Mouse (Mus musculus) CH12.LX (cell line): Measurements from ENCODE around the gene Coq6. TPM values are rescaled to one million over a fixed set of nuclear protein-coding genes. Genes with fewer than 3 reads are reported as not detected.

ENCODE experiments used
- DNase-seq: peaks from one replicate; pipeline ENCODE4 v3.0.0-alpha.2; 2013; ENCODE audit errors: extremely low read depth
- H3K27ac ChIP-seq: 2 replicates; pipeline ENCODE4 v1.5.1; 2012; ENCODE audit warnings: low read depth, mild to moderate bottlenecking, control low read depth, moderate library complexity; ENCODE audit not compliant: insufficient read depth
- H3K27me3 ChIP-seq: replicated peaks from 2 replicates; pipeline ENCODE3; 2012; ENCODE audit warnings: inconsistent platforms
- H3K36me3 ChIP-seq, 2 experiments: replicated peaks in 1 of 2; 2 replicates each; pipeline versions ENCODE3 to v1.6.1; 2012; ENCODE audit warnings: inconsistent platforms in 1 of 2, low read length in 1 of 2, mild to moderate bottlenecking in 1 of 2, mixed read lengths in 1 of 2, moderate library complexity in 1 of 2; ENCODE audit not compliant: control insufficient read depth in 1 of 2, insufficient read depth in 1 of 2
- H3K4me1 ChIP-seq, 2 experiments: 2 replicates each; pipeline ENCODE4 v1.6.1; 2012; ENCODE audit warnings: inconsistent platforms in 1 of 2, moderate library complexity in 1 of 2; ENCODE audit not compliant: insufficient read depth in 2 of 2, control insufficient read depth in 1 of 2
- H3K4me2 ChIP-seq: 2 replicates; pipeline ENCODE4 v1.6.1; 2012; ENCODE audit warnings: low read depth, mild to moderate bottlenecking, control low read depth; ENCODE audit not compliant: poor library complexity, insufficient read depth, severe bottlenecking
- H3K4me3 ChIP-seq, 3 experiments: fragments of 150-350 bp in 1 of 3; sonication (generic) in 1 of 3; replicated peaks in 1 of 3; 2 replicates each; pipeline versions ENCODE3 to v1.5.1; 2011 to 2012; ENCODE audit warnings: low read depth in 2 of 3, low read length in 2 of 3, mild to moderate bottlenecking in 2 of 3, moderate library complexity in 2 of 3, control low read depth in 1 of 3, improper control_type of control experiment in 1 of 3, inconsistent platforms in 1 of 3, mixed read lengths in 1 of 3; ENCODE audit not compliant: poor library complexity in 1 of 3
- H3K79me2 ChIP-seq: replicated peaks from 2 replicates; pipeline ENCODE4 v1.6.1; 2012; ENCODE audit warnings: mild to moderate bottlenecking, moderate library complexity; ENCODE audit not compliant: control insufficient read depth, poor library complexity, insufficient read depth, severe bottlenecking; ENCODE audit errors: extremely low read depth
- H3K9ac ChIP-seq: 2 replicates; pipeline ENCODE4 v1.6.1; 2012; ENCODE audit warnings: low read depth, mild to moderate bottlenecking, control low read depth, moderate library complexity; ENCODE audit not compliant: insufficient read depth
- H3K9me3 ChIP-seq: replicated peaks from 2 replicates; pipeline ENCODE3; 2012; ENCODE audit warnings: low read length, inconsistent platforms, mixed read lengths
- CHD2 ChIP-seq: IDR thresholded peaks from 2 replicates; pipeline ENCODE4 v1.6.1; 2011; ENCODE audit warnings: low read length, improper control_type of control experiment
- CTCF ChIP-seq, 2 experiments: IDR thresholded peaks in 1 of 2; conservative IDR thresholded peaks in 1 of 2; 2 replicates each; pipeline ENCODE4 v1.5.1; 2011 to 2012; ENCODE audit warnings: low read depth in 2 of 2, low read length in 2 of 2, improper control_type of control experiment in 1 of 2, inconsistent platforms in 1 of 2, mild to moderate bottlenecking in 1 of 2, moderate library complexity in 1 of 2
- E2F4 ChIP-seq: IDR thresholded peaks from 2 replicates; pipeline ENCODE4 v1.6.1; 2011; ENCODE audit warnings: low read depth, low read length, improper control_type of control experiment; ENCODE audit not compliant: insufficient replicate concordance
- ELF1 ChIP-seq: IDR thresholded peaks from 2 replicates; pipeline ENCODE4 v1.6.1; 2014; ENCODE audit warnings: low read depth, mild to moderate bottlenecking, inconsistent platforms, low read length, improper control_type of control experiment
- EP300 ChIP-seq: IDR thresholded peaks from 2 replicates; pipeline ENCODE4 v1.6.1; 2011; ENCODE audit warnings: low read length, improper control_type of control experiment
- ETS1 ChIP-seq: conservative IDR thresholded peaks from 2 replicates; pipeline ENCODE4 v1.6.1; 2012; ENCODE audit warnings: low read depth, mild to moderate bottlenecking, inconsistent platforms, low read length, improper control_type of control experiment, moderate library complexity
- GABPA ChIP-seq: IDR thresholded peaks from 2 replicates; pipeline ENCODE4 v1.6.1; 2012; ENCODE audit warnings: low read depth, low read length, improper control_type of control experiment, inconsistent platforms; ENCODE audit not compliant: insufficient replicate concordance
- HCFC1 ChIP-seq: IDR thresholded peaks from 2 replicates; pipeline ENCODE4 v1.6.1; 2012; ENCODE audit warnings: low read depth, mild to moderate bottlenecking, inconsistent platforms, low read length, improper control_type of control experiment
- IRF4 ChIP-seq: IDR thresholded peaks from 2 replicates; pipeline ENCODE4 v1.6.1; 2014; ENCODE audit warnings: low read depth, mild to moderate bottlenecking, inconsistent platforms, low read length, improper control_type of control experiment
- JUN ChIP-seq: IDR thresholded peaks from 2 replicates; pipeline ENCODE4 v1.6.1; 2011; ENCODE audit warnings: low read depth, mild to moderate bottlenecking, low read length, improper control_type of control experiment, moderate library complexity; ENCODE audit not compliant: insufficient read depth
- JUND ChIP-seq: conservative IDR thresholded peaks from 2 replicates; pipeline ENCODE4 v1.6.1; 2011; ENCODE audit warnings: low read depth, low read length, improper control_type of control experiment
- MAFK ChIP-seq: IDR thresholded peaks from 2 replicates; pipeline ENCODE4 v1.6.1; 2011; ENCODE audit warnings: low read length, improper control_type of control experiment; ENCODE audit not compliant: insufficient replicate concordance
- MAX ChIP-seq: IDR thresholded peaks from 2 replicates; pipeline ENCODE4 v1.6.1; 2011; ENCODE audit warnings: low read length, improper control_type of control experiment
- MAZ ChIP-seq: IDR thresholded peaks from 2 replicates; pipeline ENCODE4 v1.6.1; 2012; ENCODE audit warnings: low read depth, mild to moderate bottlenecking, inconsistent platforms, low read length, improper control_type of control experiment, moderate library complexity
- MEF2A ChIP-seq: IDR thresholded peaks from 2 replicates; pipeline ENCODE4 v1.6.1; 2014; ENCODE audit warnings: low read depth, mild to moderate bottlenecking, inconsistent platforms, low read length, improper control_type of control experiment, borderline replicate concordance
- MXI1 ChIP-seq: IDR thresholded peaks from 2 replicates; pipeline ENCODE4 v1.6.1; 2011; ENCODE audit warnings: mild to moderate bottlenecking, low read depth, low read length, improper control_type of control experiment
- MYC ChIP-seq: IDR thresholded peaks from 2 replicates; pipeline ENCODE4 v1.6.1; 2011; ENCODE audit warnings: low read depth, mild to moderate bottlenecking, improper control_type of control experiment, low read length
- NELFE ChIP-seq: IDR thresholded peaks from 2 replicates; pipeline ENCODE4 v1.6.1; 2011; ENCODE audit warnings: low read depth, low read length, improper control_type of control experiment
- NRF1 ChIP-seq: IDR thresholded peaks from 2 replicates; pipeline ENCODE4 v1.6.1; 2014; ENCODE audit warnings: low read depth, mild to moderate bottlenecking, inconsistent platforms, low read length, improper control_type of control experiment, moderate library complexity
- PAX5 ChIP-seq: IDR thresholded peaks from 2 replicates; pipeline ENCODE4 v1.6.1; 2012; ENCODE audit warnings: low read length, inconsistent platforms, mixed read lengths
- POLR2A ChIP-seq: IDR thresholded peaks from 2 replicates; pipeline ENCODE4 v1.6.1; 2011; ENCODE audit warnings: low read depth, mild to moderate bottlenecking, improper control_type of control experiment, low read length
- SIN3A ChIP-seq: IDR thresholded peaks from 2 replicates; pipeline ENCODE4 v1.6.1; 2012; ENCODE audit warnings: low read length, improper control_type of control experiment, inconsistent platforms
- SMC3 ChIP-seq: IDR thresholded peaks from 2 replicates; pipeline ENCODE4 v1.6.1; 2011; ENCODE audit warnings: low read depth, low read length, improper control_type of control experiment
- TBP ChIP-seq: conservative IDR thresholded peaks from 2 replicates; pipeline ENCODE4 v1.6.1; 2011; ENCODE audit warnings: low read depth, low read length, improper control_type of control experiment
- TCF12 ChIP-seq: IDR thresholded peaks from 2 replicates; pipeline ENCODE4 v1.6.1; 2014; ENCODE audit warnings: low read depth, mild to moderate bottlenecking, inconsistent platforms, low read length, improper control_type of control experiment
- USF1 ChIP-seq: IDR thresholded peaks from 2 replicates; pipeline ENCODE4 v1.6.1; 2014; ENCODE audit warnings: low read depth, mild to moderate bottlenecking, inconsistent platforms, low read length, improper control_type of control experiment
- ZKSCAN1 ChIP-seq: IDR thresholded peaks from 2 replicates; pipeline ENCODE4 v1.6.1; 2012; ENCODE audit warnings: low read depth, inconsistent platforms, low read length, improper control_type of control experiment, borderline replicate concordance
- ZMIZ1 ChIP-seq: IDR thresholded peaks from 2 replicates; pipeline ENCODE4 v1.6.1; 2012; ENCODE audit warnings: low read depth, mild to moderate bottlenecking, inconsistent platforms, low read length, improper control_type of control experiment
- ZNF384 ChIP-seq: IDR thresholded peaks from 2 replicates; pipeline ENCODE4 v1.6.1; 2012; ENCODE audit warnings: low read depth, low read length, improper control_type of control experiment, inconsistent platforms
- dilution Hi-C: fragments of 300-500 bp; cut with MboI; formaldehyde crosslinking; loops from 2 replicates; pipeline ENCODE4 v1.14.3; 2020; ENCODE audit warnings: low sequenced_read_pairs; ENCODE audit not compliant: extremely low pct_unique_long_range_greater_than_20kb, extremely low pct_ligation_motif_present
- in situ Hi-C: fragments of 300-500 bp; cut with MboI; formaldehyde crosslinking; loops from 3 replicates; pipeline ENCODE4 v1.14.3; 2019; ENCODE audit warnings: low sequenced_read_pairs, low pct_ligation_motif_present, low pct_unique_long_range_greater_than_20kb, mixed read lengths
- polyA plus RNA-seq: library from polyadenylated mRNA; unstranded; fragments of >175 nt; gene quantifications from 2 replicates; pipeline ENCODE4 v1.2.1, GENCODE M21; 2012; ENCODE audit warnings: low read depth; ENCODE audit not compliant: insufficient read length
- total RNA-seq, 2 experiments: library from RNA; depleted of rRNA; stranded (reverse); fragments of 300-350 nt in 1 of 2; fragments of >200 nt in 1 of 2; gene quantifications; 2 replicates each; pipeline ENCODE4 v1.2.3; 2012 to 2014

Gene Coq6
- total and polyA plus RNA-seq, 3 experiments, result 23.6 to 37.8 (median 31.9) TPM

DNA sequence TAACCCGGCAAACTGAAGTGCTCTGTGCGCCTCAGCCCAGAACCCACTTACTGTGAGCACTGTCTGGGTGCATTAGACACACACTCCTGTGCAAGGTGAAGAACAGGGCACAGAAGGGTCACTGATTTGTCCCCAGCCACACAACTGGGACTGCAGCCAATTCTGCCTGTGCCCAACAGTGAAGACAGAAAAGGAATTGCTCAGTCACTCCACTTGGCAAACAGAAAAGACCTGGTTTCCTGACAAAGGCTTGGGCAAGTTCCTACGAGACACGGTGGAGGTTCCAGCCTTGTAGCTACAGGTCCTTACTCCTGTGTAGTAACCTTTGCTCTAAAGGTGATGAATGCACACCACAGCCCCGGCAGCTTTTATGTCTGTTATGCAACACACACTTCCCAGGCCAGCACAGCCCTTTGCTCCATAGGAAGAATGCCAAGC lies 23.2 kb downstream of the Coq6 start:
- dilution Hi-C loops, result no loop called here
- Histone ChIP-seq H3K9ac (no peak overlapping the region), H3K4me3 (no peak overlapping the region), H3K9me3 (no peaks in the 10 kb centered on the region), H3K4me1 (peaks cover 11 to 21% of the 10 kb centered on the region in 2 experiments), H3K27me3 (no peaks in the 10 kb centered on the region), H3K4me2 (no peak overlapping the region), H3K36me3 (no peaks in the 10 kb centered on the region), H3K79me2 (no peaks in the 10 kb centered on the region), H3K27ac (no peak overlapping the region)
- TF ChIP-seq GABPA, result no peak
- TF ChIP-seq TCF12, result no peak
- no peak for TF ChIP-seq TBP
- no peak for TF ChIP-seq MAZ
- TF ChIP-seq SIN3A, result no peak
- no peak for TF ChIP-seq JUND
- TF ChIP-seq SMC3, result no peak
- TF ChIP-seq ZKSCAN1, result no peak
- TF ChIP-seq ZMIZ1, result no peak
- no peak for TF ChIP-seq ZNF384
- TF ChIP-seq E2F4, result no peak
- no peak for TF ChIP-seq MYC
- no peak for TF ChIP-seq NRF1
- TF ChIP-seq IRF4, result no peak
- no peak for TF ChIP-seq MXI1
- no peak for TF ChIP-seq MEF2A
- no peak for TF ChIP-seq ELF1
- no peak for TF ChIP-seq CHD2
- TF ChIP-seq MAFK, result no peak
- no peak for TF ChIP-seq CTCF (conservative IDR thresholded peaks at IDR 0.05 in 1 of 2, IDR thresholded peaks at IDR 0.05 in 1 of 2; ENCODE audit: low read depth in 2 of 2, low read length in 2 of 2)
- DNase-seq, result no peak
- in situ Hi-C loops, result no loop called here

GRCm38 (mm10) chr12:84385408-84385807 lies 24.0 kb downstream of the Coq6 start:
- no peak overlapping the region for H3K4me2 ChIP-seq
- dilution Hi-C loops (no loop called here), in situ Hi-C loops (no loop called here)
- no peak overlapping the region for H3K27ac ChIP-seq
- H3K4me1 ChIP-seq, result peaks cover 11 to 21% of the 10 kb centered on the region in 2 experiments
- H3K79me2 ChIP-seq, result no peaks in the 10 kb centered on the region
- no peak for DNase-seq
- TF ChIP-seq POLR2A, result no peak
- TF ChIP-seq MYC, result no peak
- no peak for TF ChIP-seq ETS1
- TF ChIP-seq MAZ, result no peak
- TF ChIP-seq NELFE, result no peak
- TF ChIP-seq MAX, result no peak
- TF ChIP-seq USF1, result no peak
- no peak for TF ChIP-seq JUND
- no peak for TF ChIP-seq EP300
- no peak for TF ChIP-seq TBP
- TF ChIP-seq JUN, result no peak
- TF ChIP-seq MEF2A, result no peak
- no peak for TF ChIP-seq TCF12
- TF ChIP-seq SIN3A, result no peak
- TF ChIP-seq CTCF (conservative IDR thresholded peaks at IDR 0.05 in 1 of 2, IDR thresholded peaks at IDR 0.05 in 1 of 2; ENCODE audit: low read depth in 2 of 2, low read length in 2 of 2), result no peak
- no peak for TF ChIP-seq PAX5
- TF ChIP-seq HCFC1, result no peak
- H3K4me3 ChIP-seq, result no peak overlapping the region
- no peaks in the 10 kb centered on the region for H3K36me3 ChIP-seq
- no peaks in the 10 kb centered on the region for H3K9me3 ChIP-seq
- no peak overlapping the region for H3K9ac ChIP-seq
- no peaks in the 10 kb centered on the region for H3K27me3 ChIP-seq
